Mouse (Mus musculus) ES-Bruce4 (cell line): ENCODE data around the gene Trub1.

Experiments
- CTCF ChIP-seq: IDR thresholded peaks from one replicate; pipeline ENCODE4 v1.8.1; 2011; ENCODE audit warnings: low read depth, low read length
- EP300 ChIP-seq: IDR thresholded peaks from 2 replicates; pipeline ENCODE4 v1.6.1; 2011; ENCODE audit warnings: low read depth, low read length; ENCODE audit not compliant: insufficient read depth
- POLR2A ChIP-seq: IDR thresholded peaks from one replicate; pipeline ENCODE4 v1.8.1; 2011; ENCODE audit warnings: low read length; ENCODE audit not compliant: insufficient read depth

- TF ChIP-seq CTCF (no peak), POLR2A (no peak), EP300 (no peak)
Observed at GRCm38 (mm10) chr19:57475298-57475697, 22.6 kb downstream of the Trub1 start.
